Mouse (Mus musculus) 3134 (cell line): ENCODE data around the gene Oxsr1.
"Not testable (repeated sequence)": the region's sequence is repeated elsewhere in the genome, so short reads cannot be mapped to it uniquely, and the experiment has no call there.

Source experiments
- DNase-seq: peaks from one replicate; pipeline ENCODE4 v3.0.0-alpha.2; 2011; ENCODE audit warnings: low spot score; ENCODE audit not compliant: insufficient read length; ENCODE audit errors: extremely low read depth

Oxsr1 gene

GRCm38 (mm10) chr9:119238796-119239195 is 83.4 kb downstream of the Oxsr1 start:
- DNase-seq: no peak

GRCm38 (mm10) chr9:119231552-119231951 is 90.7 kb downstream of the Oxsr1 start:
- no peak for DNase-seq

GRCm38 (mm10) chr9:119230829-119231228 is 91.4 kb downstream of the Oxsr1 start:
- no peak for DNase-seq

GRCm38 (mm10) chr9:119220249-119220648 is 102.0 kb downstream of the Oxsr1 start:
- DNase-seq: no peak

- DNase-seq: no peak
These were observed 102.6 kb downstream of the Oxsr1 start for GRCm38 (mm10) chr9:119219667-119220066.

- not testable (repeated sequence) for DNase-seq
These were observed 106.9 kb downstream of the Oxsr1 start for GRCm38 (mm10) chr9:119215341-119215740.

- no peak for DNase-seq
These were observed 107.6 kb downstream of the Oxsr1 start for GRCm38 (mm10) chr9:119214601-119215000.

- DNase-seq: no peak
These were observed 109.2 kb downstream of the Oxsr1 start for GRCm38 (mm10) chr9:119212996-119213395.

- DNase-seq: no peak
These were observed 113.2 kb downstream of the Oxsr1 start, which contains the start of gene Slc22a13 for GRCm38 (mm10) chr9:119208998-119209397. Slc22a13 (minus strand) TSS chr9:119209098.

GRCm38 (mm10) chr9:119207113-119207512 is 115.1 kb downstream of the Oxsr1 start:
- no peak for DNase-seq

- DNase-seq: no peak
These were observed 115.6 kb downstream of the Oxsr1 start for GRCm38 (mm10) chr9:119206666-119207065.

GRCm38 (mm10) chr9:119205756-119206155 is 116.5 kb downstream of the Oxsr1 start:
- DNase-seq: no peak

- DNase-seq: no peak
These were observed 118.6 kb downstream of the Oxsr1 start for GRCm38 (mm10) chr9:119203617-119204016.

- no peak for DNase-seq
These were observed 120.6 kb downstream of the Oxsr1 start for GRCm38 (mm10) chr9:119201653-119202052.

- no peak for DNase-seq
These were observed 122.9 kb downstream of the Oxsr1 start for GRCm38 (mm10) chr9:119199151-119199861.

- DNase-seq: no peak
These were observed 129.8 kb downstream of the Oxsr1 start for GRCm38 (mm10) chr9:119192202-119192990.
